Mouse (Mus musculus) left cerebral cortex, adult 18-20 months (tissue): ENCODE data around the gene Srebf1. TPM values are rescaled to one million over a fixed set of nuclear protein-coding genes. Genes with fewer than 3 reads are reported as not detected.

Experiments used
- DNase-seq, 2 experiments: peaks; one replicate each; pipeline ENCODE4 v3.0.0; 2021 to 2022; ENCODE audit warnings: low spot score in 2 of 2, mixed read lengths in 1 of 2
- total RNA-seq, 2 experiments: library from RNA; stranded (reverse); gene quantifications; 2 replicates each; pipeline ENCODE4 v1.2.3; 2021

The Srebf1 gene
- total RNA-seq, 2 experiments from 2014 or later = 66.2 to 68.2 TPM

DNA sequence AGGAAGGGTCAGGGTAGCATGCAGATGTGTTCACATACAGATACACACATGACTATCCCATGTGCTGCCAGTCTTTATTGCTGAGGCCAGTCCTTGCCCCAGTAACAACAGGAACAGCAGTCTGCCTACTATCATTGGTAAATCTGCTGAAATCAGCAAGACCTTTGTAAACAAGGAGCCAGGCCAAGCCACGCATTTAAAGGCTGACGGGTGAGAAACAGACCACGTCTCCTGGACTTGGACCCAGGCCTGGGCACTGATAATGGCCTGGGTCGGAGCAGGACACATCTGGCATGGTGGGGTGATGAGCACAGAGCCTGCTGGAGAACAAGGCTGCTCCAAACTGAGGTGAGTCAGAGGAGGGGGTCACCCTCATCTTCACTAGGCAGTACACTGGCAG, 18.1 kb upstream of the Srebf1 start:
- DNase-seq = no peak

DNA sequence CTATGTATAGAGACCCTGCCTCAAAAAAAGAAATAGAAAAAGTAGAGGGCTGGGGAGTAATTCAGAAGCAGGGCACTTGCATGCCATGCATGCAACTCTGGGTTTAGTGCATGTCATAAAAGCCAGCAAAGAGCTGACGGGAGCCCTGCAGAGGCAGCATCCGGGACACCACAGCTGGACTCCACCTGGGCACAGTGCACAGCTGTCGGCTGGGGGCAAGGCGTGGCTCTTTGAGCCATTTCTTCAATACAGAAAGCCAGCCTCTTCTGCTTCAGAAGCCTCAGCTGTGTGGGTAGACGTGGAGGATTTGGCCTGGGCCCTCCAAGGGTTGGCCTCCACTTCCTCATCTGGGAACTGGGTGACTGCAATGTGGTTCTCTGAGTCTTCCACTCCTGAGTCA, 13.0 kb upstream of the Srebf1 start:
- no peak for DNase-seq

DNA sequence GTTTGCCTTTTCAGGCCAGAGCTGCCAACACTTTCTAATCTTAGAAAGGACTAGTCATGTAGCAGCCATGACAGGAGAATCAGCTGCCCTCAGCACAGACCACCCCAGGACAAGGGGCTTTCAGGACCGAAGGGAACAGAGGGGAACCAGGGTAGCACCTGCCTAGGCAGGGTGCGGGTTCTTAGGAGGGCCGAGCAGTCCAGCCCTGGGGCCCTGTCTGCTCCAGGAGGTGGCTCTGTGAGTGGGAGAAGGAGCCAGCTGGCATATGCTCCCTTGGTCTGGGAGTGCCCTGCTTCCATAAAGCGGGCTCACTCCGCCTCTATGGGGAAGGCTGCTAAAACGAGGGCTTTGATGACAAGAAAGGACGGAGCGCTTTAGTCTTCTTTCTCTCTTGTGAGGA, 10.9 kb upstream of the Srebf1 start:
- DNase-seq = peak; percentile 35 to 60

DNA sequence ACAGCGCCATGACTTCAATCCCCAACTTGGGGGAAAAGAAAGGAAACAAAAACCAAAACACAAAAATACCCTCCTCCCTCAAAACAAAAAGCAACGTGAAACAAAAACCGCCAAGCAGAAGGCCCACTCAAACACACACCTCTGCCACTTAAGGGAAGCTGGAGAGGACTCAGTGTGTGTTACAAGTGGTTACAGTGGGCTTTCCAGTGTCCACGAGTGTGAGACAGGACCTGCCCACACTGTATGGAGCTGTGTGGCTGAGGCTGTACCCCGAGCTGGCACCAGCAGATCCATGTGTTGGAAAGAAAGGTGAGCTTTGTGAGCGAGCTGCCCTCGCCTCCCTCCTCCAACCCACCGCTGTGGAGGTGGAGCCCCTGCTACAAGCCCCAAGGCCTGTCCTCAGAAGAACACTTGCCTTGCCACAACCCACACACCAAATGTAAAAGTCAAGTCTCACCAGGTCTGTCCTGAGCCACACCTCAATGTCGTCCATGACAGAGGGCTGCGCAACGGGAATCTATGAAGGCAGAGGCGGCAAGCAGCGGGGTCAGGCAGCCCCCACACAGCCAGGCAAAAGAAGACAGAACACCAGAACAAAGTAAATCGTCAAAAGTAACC, 10.2 kb upstream of the Srebf1 start:
- no peak for DNase-seq

DNA sequence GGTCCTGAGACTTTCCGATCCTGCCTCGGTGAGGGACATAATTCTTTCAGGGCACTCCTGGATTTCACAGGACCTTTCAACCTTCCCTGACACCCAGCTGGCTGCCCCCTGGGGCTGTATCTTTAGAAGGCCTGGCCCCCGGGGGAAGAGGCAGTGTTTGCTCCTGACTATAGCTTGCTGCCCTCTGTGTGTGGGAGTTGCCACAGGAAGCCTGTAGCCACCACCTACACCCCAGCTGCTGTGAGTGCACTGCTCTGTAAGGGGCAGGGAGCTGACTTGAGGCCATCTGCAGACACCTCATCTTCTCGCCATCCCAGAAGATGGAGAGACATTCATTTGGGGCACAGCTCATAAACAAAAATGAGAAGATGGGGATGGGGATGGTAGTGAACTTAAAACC, 9.6 kb upstream of the Srebf1 start:
- no peak for DNase-seq

DNA sequence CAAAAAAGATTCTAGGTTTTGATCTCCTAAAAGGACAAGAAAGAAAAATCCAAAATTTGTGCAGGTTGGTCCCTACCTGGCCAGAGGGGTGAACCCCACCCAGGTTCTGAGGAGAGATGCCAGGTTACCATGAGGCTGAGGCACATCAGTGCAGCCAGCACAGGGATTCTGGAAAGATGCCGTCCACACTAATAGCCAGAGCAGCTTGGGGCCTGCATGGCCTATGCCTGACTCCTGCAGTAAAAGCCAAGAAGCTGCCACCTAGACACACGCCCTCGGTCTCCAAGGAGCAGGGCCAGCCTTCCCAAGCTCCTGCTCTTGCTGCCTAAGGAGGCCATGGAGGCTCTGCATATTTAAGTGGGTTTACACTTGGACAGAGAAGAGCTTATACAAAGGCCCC, 8.9 kb upstream of the Srebf1 start:
- DNase-seq = no peak

DNA sequence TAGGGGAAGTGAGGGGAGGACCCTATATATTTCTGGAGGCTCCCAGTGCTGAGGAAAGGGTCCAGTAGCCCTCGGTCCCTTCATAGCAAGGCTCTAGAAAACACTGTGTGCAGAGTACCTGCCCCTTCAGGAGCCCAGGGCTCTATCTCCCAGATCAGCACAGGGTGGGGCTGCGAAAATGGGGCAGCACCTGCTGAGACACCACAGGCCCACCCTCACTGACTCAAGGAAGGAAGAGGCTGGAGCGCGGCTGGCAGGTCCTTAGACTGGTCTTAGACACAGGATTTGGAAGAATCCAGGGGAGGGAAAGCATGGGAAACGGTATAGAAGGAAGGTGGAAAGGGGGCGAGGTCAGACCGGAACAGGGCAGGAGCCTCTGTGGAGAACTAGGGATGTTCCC, 8.1 kb upstream of the Srebf1 start:
- DNase-seq = no peak

DNA sequence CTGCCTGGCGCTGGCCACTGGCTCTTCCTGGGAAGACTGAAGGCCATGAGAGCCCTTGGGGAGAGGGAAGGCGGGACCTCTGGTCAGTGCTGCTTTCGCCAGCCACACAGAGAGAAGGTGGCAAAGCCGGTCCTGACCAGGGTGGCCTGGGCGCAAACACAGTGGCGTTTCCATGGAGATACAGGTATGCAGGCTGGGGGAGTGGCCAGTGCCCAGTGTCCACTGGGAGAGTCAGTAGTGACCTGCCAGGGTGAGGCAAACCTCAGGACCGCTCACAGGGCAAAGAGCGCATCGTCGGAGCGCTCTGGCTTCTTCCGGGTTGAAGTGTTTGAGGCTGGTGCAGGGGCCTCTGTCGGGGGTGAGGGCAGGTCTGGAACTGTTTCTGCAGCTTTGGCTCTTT, 7.4 kb upstream of the Srebf1 start:
- no peak for DNase-seq

DNA sequence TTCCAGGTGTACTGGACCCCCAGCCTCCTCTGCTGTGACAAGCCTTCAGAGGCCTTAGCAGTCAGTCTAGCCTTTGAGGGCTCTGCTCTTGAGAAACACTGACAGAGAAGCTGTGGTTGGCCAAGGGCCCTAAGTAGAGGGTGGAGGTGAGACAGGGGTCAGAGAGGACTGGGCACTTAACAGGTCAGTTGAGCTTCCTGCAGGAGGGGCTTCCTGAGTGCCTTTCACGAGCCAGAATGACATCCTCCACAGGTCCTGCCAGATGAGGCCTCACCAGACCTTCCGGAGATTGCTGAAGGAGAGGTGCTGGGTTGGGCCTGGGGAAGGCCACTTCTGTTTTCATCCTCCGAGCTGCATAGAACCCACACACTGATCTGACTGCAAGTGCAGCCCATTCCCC, 6.1 kb upstream of the Srebf1 start:
- DNase-seq = no peak

DNA sequence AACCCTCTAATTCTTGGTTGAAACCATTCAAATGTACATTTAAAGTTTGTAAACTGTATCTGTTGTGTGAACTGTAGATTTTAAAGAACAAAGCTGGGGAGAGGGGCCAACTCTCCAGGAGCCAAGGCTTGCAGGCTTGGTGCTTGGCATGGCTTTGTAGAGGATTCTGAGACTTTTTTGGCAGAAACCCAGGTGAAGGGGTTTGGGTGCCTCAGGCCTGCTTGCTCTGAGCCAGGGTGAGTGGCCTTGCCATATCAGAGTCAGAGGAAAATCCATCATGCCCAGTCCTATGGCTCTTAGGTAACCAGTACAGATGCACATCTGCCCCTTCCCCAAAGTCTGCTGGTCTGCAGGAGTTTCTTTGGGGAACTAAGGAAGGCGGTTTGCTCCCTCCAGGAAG, 3.5 kb upstream of the Srebf1 start:
- no peak for DNase-seq

DNA sequence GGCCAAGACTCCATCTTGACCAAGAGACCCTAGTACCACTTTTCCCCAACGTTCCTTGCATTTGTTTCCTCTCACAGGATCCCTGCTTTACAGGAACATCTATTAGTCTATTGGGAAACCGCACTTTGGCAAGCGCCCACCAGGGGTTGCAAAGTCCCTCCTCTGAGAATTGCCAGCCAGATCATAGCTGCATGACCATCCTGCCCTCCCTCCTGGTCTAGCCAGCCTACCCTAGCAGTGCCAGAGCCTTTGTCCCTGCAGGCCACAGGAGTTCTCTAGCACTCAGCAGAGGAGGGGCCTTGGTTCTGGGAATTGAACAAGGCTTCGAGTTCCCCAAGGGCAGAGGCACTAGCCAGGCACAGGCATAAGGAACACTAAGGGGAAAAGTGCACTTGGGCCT, 2.3 kb upstream of the Srebf1 start:
- no peak for DNase-seq

DNA sequence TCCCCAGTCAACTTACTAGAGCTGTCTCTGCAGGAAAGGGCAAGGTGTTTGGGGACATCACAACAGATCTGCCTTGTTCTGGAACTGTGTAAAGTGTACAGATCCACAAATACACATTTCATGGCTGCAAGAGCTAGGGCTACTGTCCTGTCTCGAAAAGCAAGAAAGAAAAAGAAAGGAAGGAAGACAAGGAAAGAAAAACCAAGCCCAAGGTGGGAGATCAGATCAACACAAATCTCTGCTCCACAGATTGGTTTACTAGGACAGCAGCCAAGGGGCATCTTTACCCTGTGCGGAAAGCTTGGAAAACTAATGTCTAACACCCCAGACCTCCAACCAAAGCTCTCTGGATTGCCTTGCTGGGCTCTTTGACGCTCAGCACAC, 304 bp downstream of the Srebf1 start:
- no peak for DNase-seq

DNA sequence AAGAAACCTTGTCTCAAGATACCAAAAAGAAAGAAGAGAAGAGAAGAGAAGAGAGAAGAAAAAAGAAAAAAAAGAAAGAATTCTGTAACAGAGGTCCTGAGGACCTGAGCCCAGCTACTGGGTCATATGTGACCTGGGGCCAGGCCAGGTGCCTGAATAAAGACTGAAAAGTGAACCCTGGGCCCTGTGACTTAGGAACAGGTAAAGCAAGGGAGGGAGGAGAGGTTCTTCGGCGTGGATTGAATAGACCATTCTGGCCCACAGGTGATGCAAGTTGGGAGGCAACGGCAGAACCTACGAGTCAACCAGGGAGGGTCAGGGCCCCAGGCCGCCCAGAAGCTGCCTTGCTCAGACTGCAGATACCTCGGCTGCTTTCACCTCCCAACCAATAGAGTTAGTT, 956 bp downstream of the Srebf1 start:
- no peak for DNase-seq

DNA sequence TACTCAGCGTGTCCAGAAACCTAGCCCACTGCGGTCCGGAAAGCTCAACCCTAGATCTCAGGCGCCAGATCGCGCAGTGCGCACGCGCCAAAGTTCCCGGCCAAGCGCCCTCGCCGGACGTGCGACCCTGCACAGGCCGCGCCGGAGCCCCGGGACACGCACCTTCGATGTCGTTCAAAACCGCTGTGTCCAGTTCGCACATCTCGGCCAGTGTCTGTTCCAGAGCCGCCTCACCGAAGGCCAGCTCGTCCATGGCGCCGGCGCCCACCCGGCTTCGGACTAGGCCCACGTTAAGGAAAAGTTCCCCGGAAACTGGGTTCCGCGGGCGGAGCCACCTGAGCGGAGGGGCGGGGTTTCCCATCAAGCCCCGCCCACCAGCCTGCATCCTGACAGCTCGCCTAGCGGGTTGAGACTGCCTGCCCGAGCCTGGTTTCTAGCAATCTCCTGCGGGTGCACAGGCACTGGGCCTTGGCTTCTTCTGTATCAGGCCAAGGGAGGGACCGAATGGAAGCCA, 2.0 kb downstream of the Srebf1 start:
- DNase-seq = peak; percentile 82 to 91

DNA sequence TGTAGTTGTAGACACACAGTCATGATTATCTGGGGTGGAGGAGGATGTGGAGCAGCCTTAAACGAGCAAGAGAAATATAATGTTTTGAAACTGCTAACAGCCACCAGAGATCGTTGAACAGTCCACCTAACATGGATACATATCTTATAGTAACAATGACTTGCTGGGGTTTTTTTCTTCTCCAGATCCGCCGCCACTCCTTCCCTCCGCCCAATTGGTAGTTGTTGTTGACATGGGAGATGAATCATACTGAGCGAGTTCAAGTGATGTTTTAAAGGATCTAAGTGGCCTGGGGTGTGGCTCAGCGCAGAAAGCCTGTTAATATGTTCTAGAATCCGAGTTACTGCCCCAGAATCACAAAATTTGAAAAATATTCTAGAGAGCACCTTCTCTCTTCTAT, 2.8 kb downstream of the Srebf1 start:
- no peak for DNase-seq

DNA sequence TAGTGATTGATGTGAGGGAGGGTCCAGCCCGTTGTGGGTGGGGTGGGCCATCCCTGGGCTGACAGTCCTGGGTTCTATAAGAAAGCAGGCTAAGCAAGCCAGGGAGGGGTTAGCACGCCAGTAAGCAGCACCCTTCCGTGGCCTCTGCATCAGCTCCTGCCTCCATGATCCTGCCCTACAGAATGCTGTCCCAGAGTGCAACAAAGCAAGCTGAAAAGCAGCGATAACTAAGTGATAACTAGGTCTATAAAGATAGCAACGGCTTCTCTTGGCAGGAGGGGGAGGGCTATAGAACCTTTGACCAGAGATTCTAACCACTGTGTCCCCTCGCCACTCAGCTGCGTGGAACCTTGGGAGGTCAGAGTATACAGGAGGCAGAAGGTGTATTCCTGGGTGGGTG, 4.9 kb downstream of the Srebf1 start:
- no peak for DNase-seq

DNA sequence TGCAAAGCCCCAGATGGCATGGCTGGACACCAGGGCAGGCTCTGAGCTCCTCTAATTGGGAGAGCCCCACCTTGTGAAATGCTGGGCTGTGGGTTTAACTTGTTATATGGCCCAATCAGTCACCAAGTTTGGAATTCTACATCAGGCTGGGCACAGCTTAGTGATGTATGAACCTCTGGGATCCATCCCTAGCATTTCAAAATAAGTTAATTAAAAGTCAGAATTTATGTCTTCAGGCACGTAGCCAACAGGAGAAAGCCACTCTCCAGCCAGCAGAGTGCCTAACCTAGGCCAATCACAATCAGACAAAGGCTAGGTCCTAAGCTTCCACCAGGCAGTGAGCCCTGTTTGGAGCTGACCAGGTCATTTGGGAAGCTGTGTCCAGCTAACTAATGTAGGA, 5.7 kb downstream of the Srebf1 start:
- no peak for DNase-seq

DNA sequence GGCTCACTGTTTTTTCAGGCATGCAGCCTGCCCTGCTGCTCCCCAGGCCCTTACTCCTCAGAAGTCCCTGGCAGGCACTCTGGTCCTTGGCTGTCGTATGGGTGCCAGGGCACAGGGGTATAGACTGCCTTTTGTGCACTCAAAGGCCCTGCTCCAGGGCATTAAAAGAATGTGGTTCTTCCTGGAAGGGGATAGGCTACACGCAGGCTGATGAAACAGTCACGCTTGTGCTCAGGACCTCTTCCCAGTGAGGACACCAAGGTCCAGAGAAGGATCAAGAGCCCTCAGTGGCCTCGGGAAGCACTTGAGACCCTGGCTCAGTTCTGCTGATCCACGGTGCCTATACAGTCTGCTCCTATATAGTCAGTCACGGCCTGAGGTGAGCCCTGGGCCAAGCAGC, 9.1 kb downstream of the Srebf1 start:
- no peak for DNase-seq

DNA sequence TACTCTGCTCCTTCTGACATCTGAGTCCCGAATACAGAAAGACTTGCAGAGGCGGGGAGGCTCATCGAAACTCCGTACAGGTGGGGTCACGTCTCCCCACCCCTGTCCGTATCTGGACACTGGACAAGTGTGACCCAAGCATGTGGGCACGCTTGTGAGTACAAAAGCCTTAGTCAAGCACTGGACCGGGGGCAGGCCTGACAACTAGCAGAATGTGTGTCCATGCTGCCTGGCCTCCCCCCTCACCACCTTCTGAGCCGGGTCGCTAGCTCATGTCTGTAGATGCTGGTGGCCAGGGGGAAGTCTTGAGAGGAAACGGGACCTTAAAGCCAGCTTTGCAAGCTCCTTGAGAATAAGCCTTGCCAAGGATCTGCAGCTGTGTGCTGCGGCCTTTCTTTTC, 10.6 kb downstream of the Srebf1 start:
- DNase-seq = no peak

DNA sequence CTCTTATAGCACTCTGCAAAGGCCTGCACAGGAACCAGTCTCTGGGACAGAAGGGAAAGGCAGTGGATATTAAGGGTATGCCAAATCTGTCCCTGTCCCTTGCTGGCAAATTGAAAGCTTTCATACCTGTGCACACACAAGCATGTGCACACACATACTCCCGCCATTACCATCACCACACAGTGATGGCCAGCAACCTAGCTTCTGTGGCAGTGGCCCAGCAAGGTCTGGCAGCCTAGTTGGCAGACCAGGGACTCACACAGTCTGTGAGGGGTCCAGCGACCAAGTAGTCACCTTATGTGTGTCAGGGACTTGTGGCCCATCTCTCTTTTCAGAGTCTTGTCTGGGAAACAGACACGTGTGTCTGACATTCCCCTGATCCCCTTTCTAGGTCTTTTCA, 11.2 kb downstream of the Srebf1 start:
- no peak for DNase-seq

DNA sequence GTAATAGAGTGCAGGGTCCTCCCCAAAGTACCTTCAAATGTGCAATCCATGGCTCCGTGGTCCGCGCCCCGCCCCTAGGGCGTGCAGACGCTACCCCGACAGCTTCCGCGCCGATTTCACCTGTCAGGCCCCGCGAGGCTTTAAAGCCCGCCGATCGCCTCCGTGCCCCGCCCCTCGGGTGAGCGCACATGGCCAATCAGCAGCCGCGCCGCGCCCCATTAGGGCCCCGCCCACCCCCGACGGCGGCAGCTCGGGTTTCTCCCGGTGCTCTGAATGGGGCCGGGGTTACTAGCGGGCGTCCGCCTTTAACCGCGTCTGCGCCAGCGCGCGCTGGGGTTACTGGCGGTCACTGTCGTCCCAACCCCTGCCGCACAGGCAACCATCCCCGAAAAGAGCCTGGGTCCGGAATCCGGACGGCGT, 12.1 kb downstream of the Srebf1 start:
- DNase-seq = peak; percentile 78 to 83

DNA sequence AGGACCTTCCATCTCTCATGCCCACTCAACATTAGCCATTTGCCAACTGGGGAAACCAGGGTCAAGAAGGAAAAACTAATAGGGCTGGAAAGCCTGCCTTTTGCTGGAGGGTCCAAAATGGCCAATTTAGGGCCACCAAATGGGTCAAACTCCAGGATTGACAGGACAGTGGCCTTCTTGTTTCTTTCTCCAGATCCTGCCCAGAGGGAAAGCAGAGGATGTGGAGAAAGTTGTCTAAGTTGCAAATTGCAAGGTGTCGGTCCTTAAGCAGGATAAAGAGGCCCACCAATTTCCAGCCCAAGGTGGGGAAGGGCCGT, 12.5 kb downstream of the Srebf1 start:
- no peak for DNase-seq

DNA sequence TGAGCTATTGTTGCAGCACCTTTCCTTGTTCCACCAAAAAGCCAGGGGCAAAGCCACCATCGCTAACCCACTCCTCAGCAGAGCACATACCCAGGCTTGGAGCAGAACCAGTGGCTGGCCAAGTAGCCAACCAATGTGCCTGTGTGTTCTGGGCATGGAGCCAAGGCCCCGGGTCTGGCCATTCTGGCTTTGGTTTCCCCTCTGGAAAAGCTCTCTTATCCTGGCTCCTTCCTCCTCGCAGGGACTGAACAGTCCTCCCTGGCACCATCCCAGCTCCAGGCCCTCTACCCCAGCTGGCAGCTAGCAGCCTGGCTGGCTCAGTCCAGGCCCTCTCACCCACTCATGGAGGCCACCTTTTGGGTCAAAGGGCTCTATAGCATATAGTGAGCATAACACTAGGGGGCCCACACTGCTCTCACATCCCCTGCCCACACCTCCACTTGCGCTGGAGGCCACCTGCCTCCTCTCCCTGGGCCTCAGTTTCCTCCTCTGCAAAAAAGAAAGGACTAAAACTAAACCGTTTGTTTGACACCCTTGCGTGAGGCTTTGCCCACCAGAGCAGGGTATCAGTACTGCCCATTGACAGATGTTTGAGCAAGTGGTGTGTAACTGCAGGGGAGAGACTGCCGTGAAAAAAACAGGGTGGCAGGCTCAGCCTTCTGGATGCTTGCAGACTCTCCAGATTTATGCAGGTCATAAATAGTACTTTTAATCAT, 13.0 kb downstream of the Srebf1 start:
- DNase-seq = peak; percentile 66 to 74
